Comparison of ENCODE assay signal across 19 mouse cellular contexts in genomic region chr2:52315737-52316136, GRCm38 (mm10).
DNase-seq lines count a peak whose midpoint lies in the region; ATAC-seq lines count a peak whose summit lies in the region.
"Had no signal": no experiment of that assay in that cellular context is flagged by ENCODE, and none has a peak within 500 bp of the region (broad histone marks: within the 10 kb centered on the region; RNA-seq: fewer than 3 reads in every experiment).

No protein-coding gene starts in this region.

- no peak overlapping the region for H3K9ac ChIP-seq in forebrain, embryonic 16.5 days (replicated peaks; ENCODE audit: low read depth, low read length)
- H3K9ac ChIP-seq: forebrain, embryonic 13.5 days; liver, embryonic 14.5 days had no signal

- H3K27me3 ChIP-seq in forebrain, embryonic 16.5 days (replicated peaks; ENCODE audit: control insufficient read depth, insufficient read depth, low read length), result no peaks in the 10 kb centered on the region
- H3K27me3 ChIP-seq: forebrain, embryonic 13.5 days had no signal

- peak; percentile 74; the same call in 1 of the 2 replicates for ATAC-seq in frontal cortex, adult (ENCODE audit: low TSS enrichment)
- peak; percentile 65 for ATAC-seq in megakaryocyte progenitor cell, adult 5-6 weeks (replicated peaks; ENCODE audit: poor library complexity)
- ATAC-seq in forebrain, embryonic 16.5 days, result no peak
- ATAC-seq: forebrain, embryonic 13.5 days; hindbrain, embryonic 16.5 days had no signal

- no peak overlapping the region for H3K27ac ChIP-seq in forebrain, embryonic 16.5 days (ENCODE audit: low read length)
- H3K27ac ChIP-seq: forebrain, embryonic 13.5 days; limb, embryonic 10.5 days; liver, embryonic 14.5 days had no signal

- H3K9me3 ChIP-seq in forebrain, embryonic 16.5 days (ENCODE audit: control insufficient read depth, low read length), result no peaks in the 10 kb centered on the region
- H3K9me3 ChIP-seq: forebrain, embryonic 13.5 days; limb, embryonic 10.5 days had no signal

- WGBS in forebrain, embryonic 16.5 days, result 77% methylated on average over 3 of the region's 3 CpGs

- H3K36me3 ChIP-seq in forebrain, embryonic 16.5 days (ENCODE audit: control insufficient read depth, insufficient read depth), result no peaks in the 10 kb centered on the region
- H3K36me3 ChIP-seq: limb, embryonic 10.5 days had no signal

- no peaks in the 10 kb centered on the region for H3K4me1 ChIP-seq in forebrain, embryonic 16.5 days (replicated peaks; ENCODE audit: control insufficient read depth, insufficient read depth, low read length)
- H3K4me1 ChIP-seq: forebrain, embryonic 13.5 days; limb, embryonic 10.5 days had no signal

- DNase-seq in frontal cortex, postnatal 10 days (ENCODE audit: low spot score in 2 of 2), result no peak
- peak; percentile 65 for DNase-seq in CD4-positive helper T cell, adult 2 months (ENCODE audit: low read depth, low spot score)
- DNase-seq in brain, adult 2 months (ENCODE audit: low read depth, low spot score), result peak; percentile 26
- DNase-seq in right cerebral cortex, postnatal 36 days (ENCODE audit: low spot score in 2 of 2), result no peak
- DNase-seq in Muller cell, postnatal 12 days (ENCODE audit: inconsistent ontology term), result no peak
- DNase-seq: adrenal gland, postnatal 36 days; cerebellum, postnatal 10 days; gastrocnemius, postnatal 10 days; heart, postnatal 10 days; kidney, adult 9 months; lung, postnatal 10 days; spleen, adult 18-20 months had no signal

- no peak overlapping the region for H3K4me2 ChIP-seq in forebrain, embryonic 16.5 days (ENCODE audit: low read length)
- H3K4me2 ChIP-seq: forebrain, embryonic 13.5 days had no signal

- no peak overlapping the region for H3K4me3 ChIP-seq in forebrain, embryonic 16.5 days (replicated peaks; ENCODE audit: low read length)
- H3K4me3 ChIP-seq: forebrain, embryonic 13.5 days; limb, embryonic 10.5 days had no signal

Comparison
In these comparisons a context has a peak if more than half of its experiments do, and no peak if none do; other contexts are left out.
1. DNase-seq: peak in CD4-positive helper T cell, adult 2 months (single experiment) and brain, adult 2 months (single experiment); none in frontal cortex, postnatal 10 days (0 of 2), right cerebral cortex, postnatal 36 days (0 of 2) and Muller cell, postnatal 12 days (single experiment).